Mouse (Mus musculus): ENCODE measurements around the gene Plekhf1. TPM values are rescaled to one million over a fixed set of nuclear protein-coding genes. Genes with fewer than 3 reads are reported as not detected.

Gene Plekhf1
- total RNA-seq, 2 experiments from 2014 or later, result 4.2 to 6.1 TPM

GRCm38 (mm10) chr7:38187796-38188195 lies 40.0 kb downstream of the Plekhf1 start:
- DNase-seq, result peak; percentile 37

- DNase-seq, result no peak
Observed at GRCm38 (mm10) chr7:38186861-38187260, 41.0 kb downstream of the Plekhf1 start.

- DNase-seq, result no peak
Observed at GRCm38 (mm10) chr7:38184786-38185185, 43.0 kb downstream of the Plekhf1 start.

- no peak for DNase-seq
Observed at GRCm38 (mm10) chr7:38184418-38184745, 43.4 kb downstream of the Plekhf1 start.

GRCm38 (mm10) chr7:38183709-38184417 lies 44.0 kb downstream of the Plekhf1 start:
- peak; percentile 91 for DNase-seq

- DNase-seq, result peak; percentile 70
Observed at GRCm38 (mm10) chr7:38182962-38183687, 44.7 kb downstream of the Plekhf1 start, which contains the start of gene 1600014C10Rik. 1600014C10Rik (plus strand) TSS chr7:38183217.

- DNase-seq, result peak; percentile 94
Observed at GRCm38 (mm10) chr7:38182596-38182961, 45.2 kb downstream of the Plekhf1 start.

GRCm38 (mm10) chr7:38181366-38181765 lies 46.5 kb downstream of the Plekhf1 start:
- no peak for DNase-seq

- DNase-seq, result no peak
Observed at GRCm38 (mm10) chr7:38179896-38180295, 47.9 kb downstream of the Plekhf1 start.

- no peak for DNase-seq
Observed at GRCm38 (mm10) chr7:38176056-38176455, 51.8 kb downstream of the Plekhf1 start.

GRCm38 (mm10) chr7:38174321-38175148 lies 53.3 kb downstream of the Plekhf1 start:
- peak; percentile 20 for DNase-seq

GRCm38 (mm10) chr7:38173871-38174270 lies 53.9 kb downstream of the Plekhf1 start:
- DNase-seq, result no peak

- DNase-seq, result peak; percentile 63
Observed at GRCm38 (mm10) chr7:38167724-38168141, 60.1 kb downstream of the Plekhf1 start.

Other genes starting within 250 kb of the Plekhf1 start
- 10 to 100 TPM; 53.5 to 56.7 TPM for gene Uri1, start 204.5 kb downstream of the Plekhf1 start, total RNA-seq (2021)
- 10 to 100 TPM; 10.0 to 10.8 TPM for gene Ccne1, start 120.5 kb downstream of the Plekhf1 start, total RNA-seq (2021)
- 10 to 100 TPM; 45.5 to 58.0 TPM for gene 1600014C10Rik, start 44.8 kb downstream of the Plekhf1 start, total RNA-seq (2021)
- 10 to 100 TPM; 34.4 to 37.7 TPM for gene Pop4, start 43.4 kb upstream of the Plekhf1 start, total RNA-seq (2021)

All from adrenal gland, postnatal 10 days (tissue).